Mouse (Mus musculus) G1E (cell line): Measurements from ENCODE around the gene Itpr3.
A peak's percentile ranks its signal among the peaks of the same experiment; 100 is the strongest.

Experiments
- CTCF ChIP-seq: IDR thresholded peaks from 2 replicates; pipeline ENCODE4 v1.5.1; 2012; ENCODE audit warnings: low read depth, low read length, inconsistent platforms, mixed read lengths
- GATA2 ChIP-seq: IDR thresholded peaks from 2 replicates; pipeline ENCODE4 v1.6.1; 2012; ENCODE audit warnings: low read depth, low read length, inconsistent platforms, borderline replicate concordance
- POLR2AphosphoS5 ChIP-seq: IDR thresholded peaks from 2 replicates; pipeline ENCODE4 v1.6.1; 2012; ENCODE audit warnings: low read depth, low read length, inconsistent platforms; ENCODE audit not compliant: insufficient replicate concordance
- TAL1 ChIP-seq: conservative IDR thresholded peaks from 2 replicates; pipeline ENCODE4 v1.6.1; 2012; ENCODE audit warnings: low read depth, low read length, inconsistent platforms, mixed read lengths

DNA sequence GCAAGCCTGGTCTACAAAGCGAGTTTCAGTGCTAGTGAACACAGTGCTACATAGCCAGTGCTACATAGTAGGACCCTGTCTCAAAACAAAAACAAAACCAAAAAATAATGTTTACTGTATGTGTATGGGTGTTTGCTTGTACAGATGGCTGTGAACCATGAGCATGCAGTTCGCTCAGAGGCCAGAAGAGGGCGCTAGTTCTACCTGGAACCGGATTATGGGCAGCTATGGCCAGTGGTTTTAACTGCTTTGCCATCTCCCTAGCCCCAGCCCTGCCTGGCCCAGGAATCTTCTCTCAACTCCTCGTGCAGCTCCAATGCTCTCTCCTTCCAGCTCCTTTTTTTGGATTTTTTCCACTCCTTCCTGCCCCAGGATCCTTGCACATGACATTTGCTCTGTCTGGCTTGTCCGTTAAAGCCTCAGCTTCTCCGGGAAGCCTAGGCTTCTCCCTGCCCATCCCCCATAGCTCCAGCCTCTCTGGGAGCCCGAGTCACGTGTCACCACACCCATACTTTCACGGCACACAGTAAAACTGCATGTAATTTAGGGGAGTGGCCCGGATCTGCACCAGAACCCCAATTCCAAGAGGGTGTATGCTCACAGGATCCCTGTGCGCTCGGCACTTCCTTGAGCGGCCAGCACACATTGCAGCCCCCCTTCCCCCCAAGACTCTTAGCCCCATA lies 9.2 kb upstream of the Itpr3 start:
- TF ChIP-seq CTCF: peak; percentile 83
- no peak for TF ChIP-seq GATA2
- TF ChIP-seq POLR2AphosphoS5: no peak
- no peak for TF ChIP-seq TAL1
